Mouse (Mus musculus) neural tube, embryonic 14.5 days (tissue): Measurements from ENCODE around the gene Ssxb8. TPM values are rescaled to one million over a fixed set of nuclear protein-coding genes. Genes with fewer than 3 reads are reported as not detected.
"Not testable (repeated sequence)": the region's sequence is repeated elsewhere in the genome, so short reads cannot be mapped to it uniquely, and the experiment has no call there.

Source experiments
- ATAC-seq: fragments of 200-750 bp; cut with Nextera tagmentation; 2 replicates; pipeline ENCODE4 v1.8.0; 2017; ENCODE audit warnings: low read depth, mild to moderate bottlenecking, moderate TSS enrichment, moderate library complexity
- H3K27ac ChIP-seq: fragments of 300-500 bp; sonication (generic); 2 replicates; pipeline ENCODE4 v1.5.1; 2014; ENCODE audit warnings: low read depth, mild to moderate bottlenecking, control low read depth, low read length, moderate library complexity, mixed read lengths
- H3K27me3 ChIP-seq: fragments of 300-500 bp; sonication (generic); 2 replicates; pipeline ENCODE4 v1.6.1; 2014; ENCODE audit warnings: low read length; ENCODE audit not compliant: control insufficient read depth, insufficient read depth
- H3K36me3 ChIP-seq: fragments of 300-500 bp; sonication (generic); 2 replicates; pipeline ENCODE4 v1.6.1; 2014; ENCODE audit warnings: low read length, mixed read lengths; ENCODE audit not compliant: control insufficient read depth, insufficient read depth
- H3K4me1 ChIP-seq: fragments of 300-500 bp; sonication (generic); 2 replicates; pipeline ENCODE4 v1.6.1; 2014; ENCODE audit warnings: low read length; ENCODE audit not compliant: control insufficient read depth, insufficient read depth
- H3K4me2 ChIP-seq: fragments of 300-500 bp; sonication (generic); 2 replicates; pipeline ENCODE4 v1.6.1; 2014; ENCODE audit warnings: mild to moderate bottlenecking, low read depth, low read length, control low read depth
- H3K4me3 ChIP-seq: fragments of 300-500 bp; sonication (generic); 2 replicates; pipeline ENCODE4 v1.5.1; 2014; ENCODE audit warnings: low read depth, low read length, control low read depth, mixed read lengths
- H3K9ac ChIP-seq: fragments of 300-500 bp; sonication (generic); replicated peaks from 2 replicates; pipeline ENCODE4 v1.6.1; 2014; ENCODE audit warnings: low read depth, mild to moderate bottlenecking, control low read depth, low read length, mixed read lengths
- H3K9me3 ChIP-seq: fragments of 300-500 bp; sonication (generic); 2 replicates; pipeline ENCODE4 v1.6.1; 2016; ENCODE audit warnings: low read length; ENCODE audit not compliant: control insufficient read depth
- WGBS: fragments of 180-500 bp; shearing (Covaris S2); extraction: QIAGEN DNeasy Blood & Tissue Kit; methylation state at CpG from one replicate; pipeline ENCODE4 v1.1.7; 2014; 5-methylcytosine and 5-hydroxymethylcytosine counted together
- polyA plus RNA-seq: library from polyadenylated mRNA; unstranded; fragments of >200 nt; fragmentation: Nextera tagmentation; extraction: Ambion mirVana; gene quantifications from 2 replicates; pipeline ENCODE4 v1.2.1, GENCODE M21; 2014

Gene Ssxb8
- not detected in 2 replicates for polyA plus RNA-seq

DNA sequence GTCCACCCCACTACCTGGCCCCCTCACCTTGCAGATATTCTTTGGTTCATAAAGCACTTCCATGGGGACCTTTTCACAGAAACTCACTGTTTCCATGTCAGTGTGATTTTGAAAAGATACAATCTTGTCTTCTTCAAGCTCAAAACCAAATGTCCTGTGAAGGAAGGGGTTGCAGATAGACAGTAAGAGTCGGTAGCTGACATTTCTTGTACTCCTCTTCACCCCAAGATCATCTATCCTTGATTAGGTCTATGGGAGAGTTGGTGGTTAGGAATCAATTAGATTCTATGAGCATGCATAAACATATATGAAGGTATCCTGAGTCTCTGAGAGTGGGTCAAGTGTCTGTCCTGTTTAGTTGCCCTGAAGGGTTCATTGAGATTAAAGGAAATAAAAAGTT, at the start of gene Ssxb8:
Gene Ssxb8, minus strand, starts transcription at position 101 of the 400 bp plus-strand sequence.
- not testable (repeated sequence) for H3K4me1 ChIP-seq, H3K4me2 ChIP-seq, H3K9ac ChIP-seq, H3K27ac ChIP-seq, H3K36me3 ChIP-seq, ATAC-seq, H3K4me3 ChIP-seq, H3K9me3 ChIP-seq, H3K27me3 ChIP-seq
- WGBS = 70% methylated on average over 1 of the region's 1 CpGs

DNA sequence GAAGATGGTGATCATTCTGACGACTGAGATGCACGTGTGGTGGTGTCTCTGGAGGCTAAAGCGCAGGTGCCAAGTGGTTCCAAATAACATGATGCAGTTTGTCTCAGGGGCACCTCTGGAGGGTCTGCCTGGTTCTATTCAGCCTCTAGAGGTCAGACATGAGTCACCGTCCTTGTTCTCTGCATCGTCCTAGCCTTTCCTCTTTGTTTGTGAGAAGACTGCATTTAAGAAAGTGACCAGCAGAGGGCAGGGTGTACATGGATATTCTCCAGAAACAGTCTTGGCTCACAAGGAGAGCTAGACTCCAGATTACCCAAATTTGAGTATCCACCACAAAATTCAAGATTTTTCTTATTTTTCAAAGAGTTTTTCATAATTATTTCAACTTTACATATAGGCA, 42.3 kb upstream of the Ssxb8 start:
- no peak overlapping the region for H3K4me2 ChIP-seq
- no peaks in the 10 kb centered on the region for H3K4me1 ChIP-seq
- WGBS = 55% methylated on average over 5 of the region's 5 CpGs

DNA sequence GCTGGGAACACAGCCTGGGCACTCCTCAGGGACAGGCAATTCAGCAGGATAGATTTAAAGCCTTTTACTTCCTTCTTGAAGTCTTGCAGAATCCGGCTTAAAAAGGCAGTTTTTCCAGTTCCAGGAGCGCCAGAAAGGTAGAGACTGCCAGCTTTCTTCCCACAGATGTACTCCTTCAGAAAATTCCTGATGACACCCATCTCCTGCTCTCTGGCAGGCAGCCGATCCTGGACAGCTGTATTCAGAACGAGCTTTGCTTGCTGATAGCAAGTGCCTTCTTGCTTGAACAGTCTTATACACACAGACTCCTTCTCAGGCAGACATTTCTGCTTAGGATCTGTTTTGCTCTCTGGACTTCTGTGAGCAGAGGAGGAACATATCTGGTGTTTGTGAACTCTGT, 27.6 kb downstream of the Ssxb8 start:
- Histone ChIP-seq H3K36me3 (no peaks in the 10 kb centered on the region), H3K4me3 (no peak overlapping the region), H3K4me2 (no peak overlapping the region), H3K4me1 (no peaks in the 10 kb centered on the region), H3K27ac (no peak overlapping the region), H3K9me3 (no peaks in the 10 kb centered on the region), H3K9ac (no peak overlapping the region), H3K27me3 (no peaks in the 10 kb centered on the region)
- WGBS = 88% methylated on average over 4 of the region's 4 CpGs
- no peak for ATAC-seq

More for the DNA sequence above, 42.3 kb upstream of the Ssxb8 start:
- no peak overlapping the region for H3K4me3 ChIP-seq
- no peaks in the 10 kb centered on the region for H3K9me3 ChIP-seq
- no peak overlapping the region for H3K27ac ChIP-seq
- no peaks in the 10 kb centered on the region for H3K36me3 ChIP-seq
- no peak for ATAC-seq
- H3K9ac ChIP-seq = no peak overlapping the region
- H3K27me3 ChIP-seq = no peaks in the 10 kb centered on the region

Other genes with a start within 250 kb of the Ssxb8 start
- not detected in 2 replicates for gene Ssxb2, start 229.1 kb downstream of the Ssxb8 start, polyA plus RNA-seq
- gene Gm14459, start 165.9 kb downstream of the Ssxb8 start, polyA plus RNA-seq = not detected in 2 replicates
- gene Ssxb6, start 142.6 kb downstream of the Ssxb8 start, polyA plus RNA-seq = not detected in 2 replicates
- not detected in 2 replicates for gene Ssxb3, start 99.0 kb downstream of the Ssxb8 start, polyA plus RNA-seq
- gene Ssx9, start 57.6 kb upstream of the Ssxb8 start, polyA plus RNA-seq = not detected in 2 replicates
- not detected in 2 replicates for gene Ssxb5, start 112.8 kb upstream of the Ssxb8 start, polyA plus RNA-seq
- not detected in 2 replicates for gene Gm6592, start 153.2 kb upstream of the Ssxb8 start, polyA plus RNA-seq
- gene Gm5751, start 183.4 kb upstream of the Ssxb8 start, polyA plus RNA-seq = not detected in 2 replicates
- gene B630019K06Rik, start 201.5 kb upstream of the Ssxb8 start, polyA plus RNA-seq = 34.3 and 37.4 TPM in 2 replicates